Mouse (Mus musculus) testis, adult 2 months (tissue): ENCODE results near the gene Ptprt.

ENCODE experiments used
- CTCF ChIP-seq: fragments of 200-500 bp; IDR thresholded peaks from 2 replicates; pipeline ENCODE4 v1.5.1; 2012; ENCODE audit warnings: low read depth, mild to moderate bottlenecking, inconsistent platforms, low read length, moderate library complexity; ENCODE audit not compliant: control insufficient read depth, insufficient read depth, insufficient replicate concordance
- POLR2A ChIP-seq: fragments of 200-500 bp; IDR thresholded peaks from 2 replicates; pipeline ENCODE4 v1.6.1; 2012; ENCODE audit warnings: low read depth, mild to moderate bottlenecking, inconsistent platforms, low read length, moderate library complexity; ENCODE audit not compliant: control insufficient read depth

- no peak for TF ChIP-seq CTCF
- TF ChIP-seq POLR2A: no peak
Measured at GRCm38 (mm10) chr2:162634901-162635300, 26.0 kb downstream of the Ptprt start.
